Mouse (Mus musculus): ENCODE measurements at regions not wholly inside any gene's neighbourhood (a gene's known extent, or its start where the extent isn't known, plus 50 kb on each side); places are given as distances from the start of the nearest gene placed in this dataset.
A peak's percentile ranks its signal among the peaks of the same experiment; 100 is the strongest.
"Not testable (repeated sequence)": the region's sequence is repeated elsewhere in the genome, so short reads cannot be mapped to it uniquely, and the experiment has no call there.

DNA sequence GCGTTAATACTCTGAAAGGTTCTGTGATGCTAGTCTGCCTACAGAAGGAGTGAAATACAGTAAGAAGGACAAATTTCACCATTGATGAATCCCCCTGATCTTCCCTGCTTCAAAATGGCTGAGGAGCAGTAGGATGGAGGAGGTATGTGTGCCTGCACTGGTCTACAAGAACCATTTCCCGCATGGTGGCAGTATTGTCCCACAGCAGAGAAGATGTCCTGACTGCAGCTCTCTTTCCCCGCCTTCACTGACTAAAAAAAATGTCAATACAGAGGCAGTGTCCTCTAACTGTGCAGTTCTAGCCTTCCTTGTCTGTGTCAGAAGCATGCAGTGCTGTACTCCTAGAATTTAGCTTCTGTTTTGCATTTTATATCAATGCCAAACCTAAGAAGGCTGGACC, 174.6 kb upstream of the Olfr1324 start:
- peak in 1 of 2 experiments; percentile 91 for DNase-seq (ENCODE audit: low spot score in 2 of 2)

- DNase-seq (ENCODE audit: low spot score in 2 of 2): peak in 1 of 2 experiments; percentile 67
Measured at GRCm38 (mm10) chrX:50602461-50602875, 174.2 kb upstream of the Olfr1324 start.

- peak in 1 of 2 experiments; percentile 87 for DNase-seq (ENCODE audit: low spot score in 2 of 2)
Measured at GRCm38 (mm10) chrX:50600262-50600661, 172.0 kb upstream of the Olfr1324 start.

DNA sequence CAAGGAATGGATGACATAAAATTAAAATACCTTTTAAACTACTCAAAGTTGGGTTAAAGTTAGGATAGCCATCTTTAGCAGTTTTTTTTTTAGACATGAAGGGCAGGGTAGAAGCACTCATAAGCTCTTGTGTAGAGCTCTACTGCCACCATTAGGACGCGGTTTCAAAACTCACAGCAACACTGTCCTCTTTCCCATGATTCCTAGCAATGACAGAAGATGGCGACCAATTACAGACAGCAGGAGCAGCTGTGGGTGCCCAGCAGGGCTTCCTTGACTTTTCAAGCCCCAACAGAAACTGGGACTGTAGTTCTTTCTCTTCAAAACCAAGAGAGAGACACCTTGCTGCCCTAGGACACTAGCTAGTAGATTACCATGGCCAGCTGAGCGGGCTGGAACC, 171.5 kb upstream of the Olfr1324 start:
- peak in 1 of 2 experiments; percentile 75 for DNase-seq (ENCODE audit: low spot score in 2 of 2)

DNA sequence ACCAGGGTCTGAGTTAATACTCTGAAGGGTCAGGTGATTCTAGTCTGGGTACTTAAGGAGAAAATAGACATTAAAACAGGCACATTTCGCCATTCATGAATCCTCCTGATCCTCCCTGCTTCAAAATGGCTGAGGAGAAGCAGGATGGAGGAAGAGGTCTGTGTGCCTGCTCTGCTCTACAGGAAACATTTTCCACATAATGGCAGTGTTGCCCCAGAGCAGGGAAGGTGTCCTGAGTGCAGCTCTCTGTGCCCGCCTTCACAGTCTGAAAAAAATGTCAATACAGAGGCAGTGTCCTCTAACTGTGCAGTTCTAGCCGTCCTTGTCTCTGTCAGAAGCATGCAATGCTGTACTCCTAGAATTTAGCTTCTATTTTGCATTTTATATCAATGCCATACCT, 169.3 kb upstream of the Olfr1324 start:
- DNase-seq (ENCODE audit: low spot score in 2 of 2): not testable (repeated sequence)

GRCm38 (mm10) chrX:50597105-50597504, 168.8 kb upstream of the Olfr1324 start:
- DNase-seq (ENCODE audit: low spot score in 2 of 2): peak in 1 of 2 experiments; percentile 78

- DNase-seq (ENCODE audit: low spot score in 2 of 2): not testable (repeated sequence)
Measured at GRCm38 (mm10) chrX:50594976-50595375, 166.7 kb upstream of the Olfr1324 start.

GRCm38 (mm10) chrX:50591477-50591876, 163.2 kb upstream of the Olfr1324 start:
- DNase-seq (ENCODE audit: low spot score in 2 of 2): peak in 1 of 2 experiments; percentile 55

GRCm38 (mm10) chrX:50590673-50591341, 162.5 kb upstream of the Olfr1324 start:
- DNase-seq (ENCODE audit: low spot score in 2 of 2): peak in 1 of 2 experiments; percentile 81

DNA sequence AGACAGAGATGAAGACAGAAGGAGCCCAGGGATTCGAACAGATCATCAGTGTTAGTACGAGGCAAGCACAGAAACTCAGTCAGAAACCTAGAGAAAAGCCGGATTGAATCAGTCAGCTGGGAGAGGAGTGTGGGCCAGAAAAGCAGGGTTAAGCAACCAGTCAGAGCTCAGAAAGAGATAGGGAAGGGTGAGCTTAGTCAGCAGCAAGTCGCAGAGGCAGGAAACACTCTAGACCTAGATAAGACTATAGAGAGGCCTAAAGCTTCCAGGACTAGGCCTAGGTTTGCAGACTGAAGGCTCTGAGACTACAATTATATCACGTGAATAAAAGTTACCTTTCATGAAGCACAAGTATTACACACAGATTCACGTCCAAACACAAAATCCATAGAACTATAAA, 160.6 kb upstream of the Olfr1324 start:
- DNase-seq (ENCODE audit: low spot score in 2 of 2): no peak

DNA sequence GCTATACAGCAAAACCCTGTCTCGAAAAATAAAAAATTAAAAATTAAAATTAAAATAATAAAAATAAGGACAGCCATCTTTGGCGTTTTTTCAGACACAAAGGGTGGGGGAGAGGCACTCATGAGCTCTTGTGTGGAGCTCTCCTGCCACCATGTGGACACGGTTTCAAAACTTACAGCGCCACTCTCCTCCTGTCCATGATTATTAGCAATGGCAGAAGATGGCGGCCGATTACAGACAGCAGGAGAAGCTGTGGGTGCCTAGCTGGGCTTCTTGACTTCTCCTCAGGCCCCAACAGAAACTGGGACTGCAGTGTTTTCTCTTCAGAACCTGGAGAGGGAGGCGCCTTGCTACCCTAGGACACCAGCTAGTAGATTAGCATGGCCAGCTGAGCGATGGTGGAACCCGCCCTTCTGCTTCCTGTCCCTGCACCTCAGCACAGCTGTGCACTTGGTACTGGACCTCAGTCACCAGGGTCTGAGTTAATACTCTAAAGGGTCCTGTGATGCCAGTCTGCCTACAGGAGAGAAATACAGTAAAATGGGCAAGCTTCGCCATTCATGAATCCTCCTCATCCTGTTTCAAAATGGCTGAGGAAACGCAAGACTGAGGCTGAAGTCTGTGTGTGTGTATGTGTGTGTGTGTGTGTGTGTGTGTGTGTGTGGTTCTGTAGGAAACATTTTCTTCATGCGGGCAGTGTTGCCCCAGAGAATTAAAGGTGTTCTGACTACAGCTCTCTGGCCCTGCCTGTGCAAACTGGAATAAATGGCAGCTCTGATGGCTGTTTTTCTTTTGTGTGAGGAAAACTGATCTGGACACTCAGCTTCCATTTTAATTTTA, 155.7 kb upstream of the Olfr1324 start:
- DNase-seq (ENCODE audit: low spot score in 2 of 2): peak in 1 of 2 experiments; percentile 69

- DNase-seq (ENCODE audit: low spot score in 2 of 2): peak in 1 of 2 experiments; percentile 74
Measured at GRCm38 (mm10) chrX:50580200-50580599, 151.9 kb upstream of the Olfr1324 start.

DNA sequence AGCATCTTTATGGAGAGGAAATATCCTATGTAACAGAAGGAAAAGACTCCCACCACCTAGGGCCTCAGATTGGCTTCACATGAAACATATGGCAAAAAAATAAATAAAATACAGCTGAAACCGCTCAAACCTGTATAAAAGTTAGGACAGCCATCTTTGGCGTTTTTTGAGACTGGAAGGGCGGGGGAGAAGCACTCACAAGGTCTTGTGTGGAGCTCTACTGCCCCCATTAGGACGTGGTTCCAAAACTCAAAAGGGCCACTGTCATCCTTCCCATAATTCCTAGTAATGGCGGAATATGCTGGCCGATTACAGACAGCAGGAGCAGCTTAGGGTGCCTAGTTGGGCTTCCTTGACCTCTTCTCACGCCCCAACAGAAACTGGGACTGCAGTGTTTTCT, 148.5 kb upstream of the Olfr1324 start:
- DNase-seq (ENCODE audit: low spot score in 2 of 2): peak in 1 of 2 experiments; percentile 84

GRCm38 (mm10) chrX:50572191-50573095, 144.1 kb upstream of the Olfr1324 start:
- peak in 1 of 2 experiments; percentile 87 for DNase-seq (ENCODE audit: low spot score in 2 of 2)

- DNase-seq (ENCODE audit: low spot score in 2 of 2): peak in 1 of 2 experiments; percentile 78
Measured at GRCm38 (mm10) chrX:50569087-50569486, 140.8 kb upstream of the Olfr1324 start.

DNA sequence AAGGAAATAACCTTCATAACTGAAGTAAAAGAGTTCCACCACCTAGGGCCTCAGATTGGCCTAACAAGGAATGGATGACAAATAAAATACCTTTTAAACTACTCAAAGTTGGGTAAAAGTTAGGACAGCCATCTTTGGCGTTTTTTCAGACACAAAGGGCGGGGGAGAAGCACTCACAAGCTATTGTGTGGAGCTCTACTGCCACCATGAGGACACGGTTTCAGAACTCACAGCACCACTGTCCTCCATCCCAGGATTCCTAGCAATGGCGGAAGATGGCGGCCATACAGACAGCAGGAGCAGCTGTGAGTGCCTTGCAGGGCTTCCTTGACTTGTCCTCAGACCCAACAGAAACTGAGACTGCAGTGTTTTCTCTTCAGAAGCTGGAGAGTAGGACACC, 138.0 kb upstream of the Olfr1324 start:
- DNase-seq (ENCODE audit: low spot score in 2 of 2): peak in 1 of 2 experiments; percentile 89

GRCm38 (mm10) chrX:50565031-50565430, 136.7 kb upstream of the Olfr1324 start:
- DNase-seq (ENCODE audit: low spot score in 2 of 2): not testable (repeated sequence)

DNA sequence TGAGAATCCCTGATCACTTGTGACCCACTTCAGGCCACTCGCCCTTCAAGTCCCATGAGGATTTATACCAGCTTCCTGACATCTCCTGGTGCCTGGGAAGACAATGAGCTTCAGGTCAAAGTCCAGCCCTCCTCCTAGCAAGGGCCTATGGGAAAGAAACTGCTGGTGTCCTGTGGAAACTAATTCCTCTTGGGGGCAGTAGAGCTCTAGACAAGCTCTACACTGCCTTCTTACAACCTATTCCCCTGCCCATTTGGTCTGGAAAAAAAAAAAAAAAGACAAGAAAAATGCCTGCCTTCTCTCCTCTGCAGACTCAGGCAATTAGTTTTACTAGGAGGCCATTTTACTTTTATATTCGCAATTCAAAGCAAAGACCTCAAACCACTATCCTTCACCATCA, 132.6 kb upstream of the Olfr1324 start:
- DNase-seq (ENCODE audit: low spot score in 2 of 2): peak in 1 of 2 experiments; percentile 52

- DNase-seq (ENCODE audit: low spot score in 2 of 2): peak in 1 of 2 experiments; percentile 54
Measured at GRCm38 (mm10) chrX:50550297-50550696, 122.0 kb upstream of the Olfr1324 start.

DNA sequence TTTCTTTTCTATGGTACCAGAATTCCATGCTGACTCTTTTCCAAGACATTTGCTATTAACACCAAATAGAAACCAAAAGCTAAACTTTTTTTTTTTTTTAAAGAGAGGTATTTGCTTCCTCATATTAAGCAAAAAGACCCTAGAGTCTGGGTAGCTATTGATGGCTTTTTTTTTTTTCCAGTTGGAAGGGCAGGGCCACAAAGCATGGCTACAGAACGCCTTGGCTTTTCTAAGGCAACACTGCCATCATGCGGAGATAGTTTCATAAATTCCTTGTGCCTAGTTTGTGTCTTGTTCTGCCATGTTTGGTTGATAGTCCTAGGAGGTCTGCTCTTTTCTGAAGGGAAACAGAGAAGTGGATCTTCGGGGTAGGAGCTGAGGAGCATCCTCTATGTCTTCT, 121.4 kb upstream of the Olfr1324 start:
- DNase-seq (ENCODE audit: low spot score in 2 of 2): peak in 1 of 2 experiments; percentile 75

DNA sequence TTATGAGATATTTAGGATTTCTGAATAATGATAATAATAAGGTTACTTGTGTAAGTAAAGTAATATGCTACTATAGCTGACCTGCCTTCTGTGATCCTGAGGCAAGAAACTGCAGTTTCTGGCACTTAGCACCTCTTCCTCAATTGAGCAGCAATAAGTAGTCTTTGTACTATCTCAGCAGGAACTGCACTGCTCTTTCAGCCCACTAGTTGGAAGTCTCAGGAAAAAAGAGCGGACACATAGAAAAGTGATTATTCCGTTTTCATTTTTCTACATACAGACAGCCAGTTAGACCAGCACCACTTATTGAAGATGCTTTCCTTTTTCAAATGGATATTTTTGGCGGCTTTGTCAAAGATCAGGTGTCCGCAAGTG, 109.5 kb upstream of the Olfr1324 start:
- DNase-seq (ENCODE audit: low spot score in 2 of 2): not testable (repeated sequence)

Data from urinary bladder, postnatal 36 days (tissue).